Mouse (Mus musculus) Muller cell, postnatal 12 days (primary cell): ENCODE results near the gene Tmem91.
"Not testable (repeated sequence)": the region's sequence is repeated elsewhere in the genome, so short reads cannot be mapped to it uniquely, and the experiment has no call there.

Source experiments
- DNase-seq: peaks from one replicate; pipeline ENCODE4 v3.0.0-alpha.2; 2015; ENCODE audit errors: inconsistent ontology term

The Tmem91 gene

GRCm38 (mm10) chr7:25674719-25675300, at the start of gene Tmem91:
Gene Tmem91, minus strand, starts transcription at chr7:25675166.
- no peak for DNase-seq

- not testable (repeated sequence) for DNase-seq
These were observed 46.8 kb upstream of the Tmem91 start for GRCm38 (mm10) chr7:25721776-25722175.

DNA sequence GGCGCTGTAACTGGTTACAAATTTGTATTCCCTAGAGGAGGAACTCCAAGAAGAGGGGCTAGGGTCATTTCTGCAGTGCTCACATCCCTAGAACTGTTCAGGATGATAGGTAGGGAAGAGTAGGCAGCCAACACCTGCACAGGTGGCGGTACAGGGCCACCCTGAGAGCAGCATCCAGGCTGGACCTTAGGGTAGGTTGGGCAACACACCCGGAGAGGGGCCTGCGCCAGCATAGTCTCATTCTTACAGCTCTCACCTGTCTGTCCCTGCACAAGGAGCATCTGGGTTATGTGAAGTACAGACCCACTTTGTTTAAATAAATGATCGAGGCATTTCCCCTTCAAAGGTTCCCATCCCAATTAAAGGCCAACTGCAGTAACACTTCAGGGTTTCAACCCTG, 45.8 kb upstream of the Tmem91 start:
- DNase-seq: no peak

- DNase-seq: peak; percentile 51
These were observed 45.0 kb upstream of the Tmem91 start for GRCm38 (mm10) chr7:25719761-25720610.

- DNase-seq: peak; percentile 92
These were observed 43.9 kb upstream of the Tmem91 start, which contains the start of gene Ccdc97 for GRCm38 (mm10) chr7:25718788-25719417. Gene Ccdc97, minus strand, starts transcription at chr7:25719088.

DNA sequence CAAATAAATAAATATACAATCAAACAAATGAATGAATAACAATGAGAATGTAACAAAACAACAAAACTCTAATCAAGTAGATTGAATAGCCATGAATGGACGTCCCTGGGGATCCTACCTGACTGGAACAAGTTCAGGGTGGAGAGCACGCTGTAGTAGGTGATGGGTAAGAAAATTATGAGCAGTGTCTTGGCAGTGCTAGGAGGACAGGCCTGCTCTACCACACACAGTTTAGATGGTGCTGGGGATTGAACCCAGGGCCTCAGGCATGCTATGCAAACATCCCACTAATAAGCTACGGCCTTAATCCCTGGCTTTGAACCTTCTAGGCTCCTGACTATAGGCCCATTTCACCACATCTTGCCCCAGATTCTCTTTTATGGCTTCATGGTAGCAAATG, 42.5 kb upstream of the Tmem91 start:
- no peak for DNase-seq

- DNase-seq: no peak
These were observed 40.8 kb upstream of the Tmem91 start for GRCm38 (mm10) chr7:25715731-25716271.

DNA sequence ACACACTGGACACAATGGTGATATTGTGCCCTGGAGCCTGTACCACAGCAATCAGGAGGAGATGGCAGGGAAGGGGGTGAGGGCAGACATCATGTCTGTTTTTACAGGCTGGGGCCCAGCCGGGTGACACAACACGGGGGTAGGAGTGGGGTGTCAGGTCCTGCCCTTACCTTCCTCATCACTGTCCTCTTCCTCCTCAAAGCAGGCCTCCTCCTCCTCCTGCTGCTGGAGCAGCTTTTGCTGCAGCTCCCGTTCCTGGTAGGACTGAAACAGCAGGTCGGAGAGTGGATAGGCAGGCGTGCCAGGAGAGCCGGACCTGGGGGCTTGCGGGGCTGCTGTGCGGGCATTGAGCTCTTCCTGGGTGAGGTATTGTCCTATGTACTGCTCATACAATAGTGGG, 39.6 kb upstream of the Tmem91 start:
- no peak for DNase-seq

DNA sequence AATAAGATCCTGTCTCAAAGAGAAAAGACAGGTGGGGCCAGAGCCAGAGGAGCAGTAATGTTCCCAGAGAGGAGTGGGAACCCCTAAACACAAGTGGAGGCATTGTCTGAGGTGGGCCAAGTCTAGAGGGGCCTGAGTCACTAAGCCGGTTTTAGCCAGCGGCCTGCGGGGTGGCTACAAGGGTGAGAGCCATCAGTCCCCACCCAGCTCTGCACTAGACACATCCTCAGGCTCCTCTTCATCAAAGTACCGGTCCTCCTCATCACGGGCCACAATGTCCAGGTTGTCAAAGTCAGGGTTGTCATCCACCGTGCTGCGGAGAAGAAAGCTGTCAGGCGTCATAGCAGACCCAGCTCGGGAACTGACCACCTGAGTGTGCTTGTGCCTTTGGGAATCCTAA, 37.8 kb upstream of the Tmem91 start:
- no peak for DNase-seq

GRCm38 (mm10) chr7:25711731-25712197, 36.8 kb upstream of the Tmem91 start:
- peak; percentile 99 for DNase-seq

DNA sequence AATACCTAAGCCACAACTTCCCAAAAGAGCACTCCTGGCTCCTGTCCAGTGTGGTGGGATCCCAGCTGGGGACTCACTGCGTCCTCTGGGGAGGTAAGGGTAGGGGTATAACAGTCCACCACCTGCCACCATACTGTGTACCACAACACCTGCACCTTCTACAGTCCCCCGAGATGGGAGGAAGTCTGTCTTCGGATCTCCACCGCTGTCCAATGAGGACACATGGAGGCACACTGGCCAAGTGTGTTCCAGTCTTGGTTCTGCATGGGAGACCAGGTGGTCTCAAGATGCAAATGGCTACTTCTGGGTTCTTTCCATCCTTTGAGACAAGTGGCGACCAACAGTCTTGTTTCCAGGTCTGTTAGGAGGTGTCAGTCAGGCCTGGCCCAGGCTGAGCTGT, 36.2 kb upstream of the Tmem91 start:
- DNase-seq: no peak

- peak; percentile 76 for DNase-seq
These were observed 35.7 kb upstream of the Tmem91 start for GRCm38 (mm10) chr7:25710519-25711130.

GRCm38 (mm10) chr7:25709961-25710360, 35.0 kb upstream of the Tmem91 start:
- peak; percentile 76 for DNase-seq

DNA sequence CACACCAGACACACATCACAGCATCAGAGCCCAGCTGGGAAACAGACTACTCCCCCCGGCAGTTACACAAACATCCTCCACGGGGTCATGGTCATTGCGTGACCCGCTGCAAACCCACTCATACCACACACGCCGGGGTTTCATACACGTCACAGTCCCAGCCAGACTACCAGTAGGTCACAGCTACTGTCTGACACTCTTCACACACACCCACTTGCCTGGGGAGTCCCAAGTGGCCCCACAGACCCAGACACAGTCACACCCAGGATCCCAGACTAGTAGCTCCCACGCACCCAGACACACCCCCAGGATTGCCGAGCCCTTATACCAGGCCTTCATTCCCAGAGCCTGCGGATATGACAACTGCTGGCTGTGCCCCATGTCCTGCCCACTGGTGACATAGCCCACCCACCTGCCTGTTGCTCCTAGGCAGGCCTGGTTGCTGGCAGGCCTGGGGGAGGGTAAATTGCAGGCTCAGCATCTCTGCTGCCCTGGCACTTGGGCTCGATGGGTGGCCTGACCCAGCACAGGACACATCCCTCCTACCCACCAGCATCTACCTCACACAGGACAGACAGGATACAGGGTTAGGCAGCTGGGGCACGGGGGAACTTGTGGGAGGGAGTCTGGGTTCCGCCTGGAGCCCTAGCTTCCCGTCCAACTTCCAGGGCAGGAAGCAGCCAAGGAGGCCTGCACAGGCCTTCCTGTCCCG, 32.8 kb upstream of the Tmem91 start:
- DNase-seq: peak; percentile 60

DNA sequence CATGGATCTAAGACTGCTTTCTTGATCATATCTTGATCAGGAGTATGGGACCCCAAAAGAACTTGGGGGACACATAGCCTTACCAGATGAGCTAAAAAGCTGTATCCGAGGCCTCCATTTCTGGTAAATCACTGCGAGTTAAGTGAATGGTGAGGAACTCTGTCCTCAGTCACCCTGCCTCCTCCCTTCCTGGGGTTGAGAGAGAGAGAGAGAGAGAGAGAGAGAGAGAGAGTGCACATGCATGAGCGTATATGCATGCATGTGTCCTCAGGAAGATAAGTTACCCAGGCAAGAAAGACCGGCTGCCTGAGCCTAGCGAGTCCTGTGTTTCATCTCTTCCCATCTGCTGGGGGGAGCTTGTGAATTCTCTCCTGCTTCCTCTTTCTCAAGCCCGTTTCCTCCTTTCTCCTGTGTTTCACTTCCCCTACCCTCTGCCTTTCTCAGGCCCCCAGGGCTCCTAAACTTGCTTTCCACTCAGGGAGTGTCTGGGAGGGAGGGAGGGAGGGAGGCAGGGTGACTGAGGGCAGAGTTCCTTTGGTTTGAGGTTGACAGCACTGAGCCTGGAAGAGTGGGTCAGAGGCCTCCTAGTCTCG, 31.7 kb upstream of the Tmem91 start:
- DNase-seq: no peak

DNA sequence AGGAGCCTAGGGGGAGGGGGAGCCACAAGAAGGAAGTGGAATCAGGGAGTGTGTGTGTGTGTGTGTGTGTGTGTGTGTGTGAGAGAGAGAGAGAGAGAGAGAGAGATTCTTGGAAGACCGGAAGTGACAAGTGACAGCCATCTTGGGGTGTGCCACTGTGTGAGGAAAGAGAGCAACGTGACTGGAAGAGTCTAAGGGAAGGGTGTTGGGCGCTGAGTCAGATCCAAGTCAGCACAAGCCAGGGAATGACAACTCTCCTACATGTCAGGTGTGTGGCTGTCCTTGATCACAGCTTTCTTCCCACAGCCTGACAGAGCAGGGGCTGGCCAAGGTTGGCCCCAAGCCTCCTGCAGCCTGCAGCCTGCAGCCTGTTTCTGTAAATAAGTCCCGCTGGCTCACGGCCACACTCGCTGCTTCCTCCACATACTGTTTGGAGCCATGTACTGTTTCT, 30.9 kb upstream of the Tmem91 start:
- no peak for DNase-seq

- DNase-seq: no peak
These were observed 29.9 kb upstream of the Tmem91 start for GRCm38 (mm10) chr7:25704716-25705364.

DNA sequence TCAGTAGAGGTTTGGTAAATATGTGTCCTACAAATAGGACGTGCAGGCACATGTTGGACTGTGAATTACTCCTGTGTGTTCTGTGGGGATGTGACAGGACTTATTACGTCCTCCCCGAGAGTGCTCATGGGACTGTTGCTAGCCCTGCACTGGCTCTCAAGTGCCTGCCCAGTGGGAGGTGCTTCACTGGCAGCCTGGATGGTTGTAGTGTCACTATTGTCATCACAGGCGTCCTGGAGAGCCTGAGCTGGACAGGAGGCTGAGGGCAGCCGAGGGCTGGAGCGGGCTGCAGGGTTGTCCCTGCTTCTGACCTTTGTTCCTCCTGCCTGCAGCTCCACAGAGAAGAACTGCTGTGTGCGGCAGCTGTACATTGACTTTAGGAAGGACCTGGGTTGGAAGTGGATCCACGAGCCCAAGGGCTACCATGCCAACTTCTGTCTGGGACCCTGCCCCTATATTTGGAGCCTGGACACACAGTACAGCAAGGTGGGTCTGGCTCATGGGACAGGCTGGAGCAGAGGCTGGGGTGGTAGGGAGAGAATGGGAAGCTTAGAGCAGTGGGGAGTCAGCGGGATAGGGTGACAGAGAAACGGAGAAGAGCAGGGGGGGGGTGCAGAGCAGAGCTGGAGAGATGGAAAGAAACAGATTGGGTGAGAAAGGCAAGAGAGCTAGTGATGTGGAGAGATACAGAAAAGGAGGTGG, 29.0 kb upstream of the Tmem91 start:
- DNase-seq: no peak

GRCm38 (mm10) chr7:25702350-25702749, 27.4 kb upstream of the Tmem91 start:
- DNase-seq: no peak

- no peak for DNase-seq
These were observed 25.8 kb upstream of the Tmem91 start for GRCm38 (mm10) chr7:25700732-25701131.
